Mouse (Mus musculus) brain, embryonic 14.5 days (tissue): ENCODE results near the gene Frem2.

ENCODE experiments used
- CTCF ChIP-seq: fragments of 200-500 bp; IDR thresholded peaks from 2 replicates; pipeline ENCODE4 v1.5.1; 2012; ENCODE audit warnings: inconsistent platforms, mild to moderate bottlenecking, moderate library complexity, borderline replicate concordance; ENCODE audit not compliant: insufficient read depth, insufficient read length; ENCODE audit errors: extremely low read depth
- POLR2A ChIP-seq: fragments of 200-500 bp; IDR thresholded peaks from 2 replicates; pipeline ENCODE4 v1.6.1; 2012; ENCODE audit warnings: mild to moderate bottlenecking, inconsistent platforms, borderline replicate concordance; ENCODE audit not compliant: poor library complexity, insufficient read depth, insufficient read length, severe bottlenecking; ENCODE audit errors: extremely low read depth

DNA sequence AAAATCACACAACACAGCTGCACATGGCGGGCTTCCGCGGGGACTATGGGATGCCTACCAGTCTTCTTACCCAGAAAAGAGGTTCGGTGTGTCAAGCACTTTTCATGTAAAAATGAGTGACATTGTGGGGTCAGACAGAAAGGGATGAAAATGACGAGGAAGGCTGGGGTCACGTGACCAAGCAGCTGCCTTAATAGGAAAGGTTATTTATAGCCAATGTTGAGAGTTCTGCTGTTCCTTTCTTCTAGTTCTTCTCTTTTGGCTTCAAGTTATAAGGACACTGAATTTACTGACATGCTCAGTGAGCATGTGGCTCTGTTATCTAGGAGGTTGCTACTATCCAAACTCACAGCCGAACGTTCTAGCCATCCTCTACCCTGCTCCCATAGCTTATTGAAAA lies 73.9 kb downstream of the Frem2 start:
- no peak for TF ChIP-seq CTCF
- no peak for TF ChIP-seq POLR2A
